Mouse (Mus musculus): Measurements from ENCODE around the gene Tmem163. TPM values are rescaled to one million over a fixed set of nuclear protein-coding genes. Genes with fewer than 3 reads are reported as not detected.

The Tmem163 gene
- polyA plus RNA-seq, 1 experiment, result 0.30 TPM

- no peak for DNase-seq (ENCODE audit: low read depth)
Observed at GRCm38 (mm10) chr1:127500219-127500618, 179.1 kb downstream of the Tmem163 start.

GRCm38 (mm10) chr1:127498746-127499145 lies 180.6 kb downstream of the Tmem163 start:
- no peak for DNase-seq (ENCODE audit: low read depth)

GRCm38 (mm10) chr1:127496737-127497543 lies 182.4 kb downstream of the Tmem163 start:
- DNase-seq (ENCODE audit: low read depth), result no peak

- no peak for DNase-seq (ENCODE audit: low read depth)
Observed at GRCm38 (mm10) chr1:127487161-127487560, 192.2 kb downstream of the Tmem163 start.

GRCm38 (mm10) chr1:127484826-127485225 lies 194.5 kb downstream of the Tmem163 start:
- no peak for DNase-seq (ENCODE audit: low read depth)

GRCm38 (mm10) chr1:127484188-127484587 lies 195.2 kb downstream of the Tmem163 start:
- DNase-seq (ENCODE audit: low read depth), result no peak

- no peak for DNase-seq (ENCODE audit: low read depth)
Observed at GRCm38 (mm10) chr1:127482911-127483310, 196.4 kb downstream of the Tmem163 start.

GRCm38 (mm10) chr1:127475756-127476155 lies 203.6 kb downstream of the Tmem163 start:
- no peak for DNase-seq (ENCODE audit: low read depth)

GRCm38 (mm10) chr1:127470175-127470574 lies 209.2 kb downstream of the Tmem163 start:
- DNase-seq (ENCODE audit: low read depth), result no peak

GRCm38 (mm10) chr1:127467238-127467637 lies 212.1 kb downstream of the Tmem163 start:
- DNase-seq (ENCODE audit: low read depth), result no peak

GRCm38 (mm10) chr1:127465292-127465691 lies 214.1 kb downstream of the Tmem163 start:
- DNase-seq (ENCODE audit: low read depth), result no peak

- DNase-seq (ENCODE audit: low read depth), result no peak
Observed at GRCm38 (mm10) chr1:127464041-127464440, 215.3 kb downstream of the Tmem163 start.

- DNase-seq (ENCODE audit: low read depth), result no peak
Observed at GRCm38 (mm10) chr1:127461017-127461416, 218.3 kb downstream of the Tmem163 start.

GRCm38 (mm10) chr1:127459576-127459975 lies 219.8 kb downstream of the Tmem163 start:
- no peak for DNase-seq (ENCODE audit: low read depth)

GRCm38 (mm10) chr1:127459015-127459451 lies 220.3 kb downstream of the Tmem163 start:
- no peak for DNase-seq (ENCODE audit: low read depth)

- no peak for DNase-seq (ENCODE audit: low read depth)
Observed at GRCm38 (mm10) chr1:127453397-127453796, 226.0 kb downstream of the Tmem163 start.

GRCm38 (mm10) chr1:127444836-127445485 lies 234.4 kb downstream of the Tmem163 start:
- DNase-seq (ENCODE audit: low read depth), result no peak

- no peak for DNase-seq (ENCODE audit: low read depth)
Observed at GRCm38 (mm10) chr1:127442880-127443877, 236.2 kb downstream of the Tmem163 start.

GRCm38 (mm10) chr1:127441736-127442135 lies 237.6 kb downstream of the Tmem163 start:
- DNase-seq (ENCODE audit: low read depth), result no peak

- DNase-seq (ENCODE audit: low read depth), result no peak
Observed at GRCm38 (mm10) chr1:127441007-127441406, 238.3 kb downstream of the Tmem163 start.

GRCm38 (mm10) chr1:127439452-127439891 lies 239.9 kb downstream of the Tmem163 start:
- no peak for DNase-seq (ENCODE audit: low read depth)

GRCm38 (mm10) chr1:127437091-127437490 lies 242.3 kb downstream of the Tmem163 start:
- DNase-seq (ENCODE audit: low read depth), result no peak
